Mouse (Mus musculus): ENCODE data around the gene Slc15a3. TPM values are rescaled to one million over a fixed set of nuclear protein-coding genes. Genes with fewer than 3 reads are reported as not detected.

Gene Slc15a3
- total RNA-seq, 1 experiment, result 2.2 TPM

GRCm38 (mm10) chr19:10799155-10799554, 40.4 kb upstream of the Slc15a3 start:
- in situ Hi-C loops (cut with MboI; ENCODE audit: low sequenced_read_pairs in 2 of 2, unreplicated experiment in 2 of 2), result no loop called here
- no peak for DNase-seq (ENCODE audit: low read depth, low spot score)
- no peak overlapping the region for H3K9ac ChIP-seq (ENCODE audit: insufficient read depth, low read depth, low read length, poor library complexity, severe bottlenecking)

DNA sequence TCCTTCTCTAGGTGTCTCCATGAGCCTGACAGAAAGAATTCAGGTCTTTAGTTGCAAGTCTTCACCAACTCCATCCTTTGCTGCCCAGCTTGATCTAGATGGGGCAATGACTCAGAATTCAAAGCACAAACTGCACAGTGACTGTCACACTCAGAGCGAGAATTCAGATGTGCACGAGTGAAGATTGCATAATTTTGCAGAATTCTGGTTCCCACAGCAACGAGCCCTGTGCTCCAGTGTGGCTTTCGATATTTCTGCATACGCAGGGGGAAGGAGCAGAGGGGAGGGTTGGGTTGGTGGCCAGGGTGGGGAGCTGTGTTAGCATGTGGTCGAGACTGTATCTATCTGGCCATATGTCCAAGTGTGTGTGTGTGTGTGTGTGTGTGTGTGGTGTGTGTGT, 38.5 kb upstream of the Slc15a3 start:
- Histone ChIP-seq H3K27ac (ENCODE audit: insufficient read depth, low read depth, low read length, poor library complexity, severe bottlenecking) (no peak overlapping the region), H3K4me1 (ENCODE audit: control insufficient read depth in 2 of 2, insufficient read depth in 2 of 2, low read length in 2 of 2, poor library complexity in 1 of 2) (peaks cover 0 to 3% of the 10 kb centered on the region in 2 experiments; a peak in 2 of 4 replicates), H3K36me3 (ENCODE audit: control insufficient read depth, insufficient read depth, low read length, poor library complexity, severe bottlenecking) (no peaks in the 10 kb centered on the region), H3K9me3 (ENCODE audit: control insufficient read depth, insufficient read depth, low read depth, low read length) (no peaks in the 10 kb centered on the region), H3K4me3 (ENCODE audit: insufficient read depth in 1 of 2, low read depth in 1 of 2, low read length in 2 of 2, poor library complexity in 1 of 2, severe bottlenecking in 1 of 2) (no peak overlapping the region), H3K9ac (ENCODE audit: insufficient read depth, low read depth, low read length, poor library complexity, severe bottlenecking) (no peak overlapping the region)
- no peak for DNase-seq (ENCODE audit: low read depth, low spot score)
- in situ Hi-C loops (cut with MboI; ENCODE audit: low sequenced_read_pairs in 2 of 2, unreplicated experiment in 2 of 2), result no loop called here
- TF ChIP-seq ZNF384 (IDR thresholded peaks at IDR 0.05; ENCODE audit: low read depth, low read length) (no peak), HCFC1 (IDR thresholded peaks at IDR 0.05; ENCODE audit: borderline replicate concordance, insufficient read depth, low read length) (no peak), CHD2 (IDR thresholded peaks at IDR 0.05; ENCODE audit: low read depth, low read length) (no peak), MAFK (IDR thresholded peaks at IDR 0.05; ENCODE audit: insufficient read depth, low read depth, low read length) (no peak), ZC3H11A (IDR thresholded peaks at IDR 0.05; ENCODE audit: borderline replicate concordance, low read depth, low read length) (no peak)

More at GRCm38 (mm10) chr19:10799155-10799554, 40.4 kb upstream of the Slc15a3 start:
- H3K4me1 ChIP-seq (ENCODE audit: control insufficient read depth in 2 of 2, insufficient read depth in 2 of 2, low read length in 2 of 2, poor library complexity in 1 of 2), result peaks cover 0 to 3% of the 10 kb centered on the region in 2 experiments; a peak in 2 of 4 replicates
- no peaks in the 10 kb centered on the region for H3K36me3 ChIP-seq (ENCODE audit: control insufficient read depth, insufficient read depth, low read length, poor library complexity, severe bottlenecking)
- TF ChIP-seq ZC3H11A (IDR thresholded peaks at IDR 0.05; ENCODE audit: borderline replicate concordance, low read depth, low read length), result no peak
- TF ChIP-seq HCFC1 (IDR thresholded peaks at IDR 0.05; ENCODE audit: borderline replicate concordance, insufficient read depth, low read length), result no peak
- TF ChIP-seq ZNF384 (IDR thresholded peaks at IDR 0.05; ENCODE audit: low read depth, low read length), result no peak
- TF ChIP-seq CHD2 (IDR thresholded peaks at IDR 0.05; ENCODE audit: low read depth, low read length), result no peak
- no peak for TF ChIP-seq MAFK (IDR thresholded peaks at IDR 0.05; ENCODE audit: insufficient read depth, low read depth, low read length)
- no peak overlapping the region for H3K4me3 ChIP-seq (ENCODE audit: insufficient read depth in 1 of 2, low read depth in 1 of 2, low read length in 2 of 2, poor library complexity in 1 of 2, severe bottlenecking in 1 of 2)
- H3K9me3 ChIP-seq (ENCODE audit: control insufficient read depth, insufficient read depth, low read depth, low read length), result no peaks in the 10 kb centered on the region
- H3K27ac ChIP-seq (ENCODE audit: insufficient read depth, low read depth, low read length, poor library complexity, severe bottlenecking), result no peak overlapping the region

DNA sequence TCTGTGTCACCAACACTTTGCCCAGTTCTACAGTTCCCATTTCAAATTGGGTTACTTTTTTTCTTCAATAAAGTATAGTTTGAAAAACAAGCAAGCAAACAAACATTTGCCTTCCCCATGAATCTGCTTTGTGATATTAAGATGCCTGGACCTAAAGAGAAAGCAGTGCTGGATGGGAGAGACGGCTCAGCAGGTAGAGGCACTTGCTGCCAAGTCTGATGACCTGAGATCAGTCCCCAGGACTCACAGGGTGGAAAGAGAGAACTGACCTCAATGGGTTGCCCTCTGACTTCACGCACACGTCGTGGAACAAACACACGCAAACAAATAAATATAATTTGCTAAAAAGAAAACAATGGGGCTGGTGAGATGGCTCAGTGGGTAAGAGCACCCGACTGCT, 37.6 kb upstream of the Slc15a3 start:
- TF ChIP-seq CHD2 (IDR thresholded peaks at IDR 0.05; ENCODE audit: low read depth, low read length) (no peak), ZNF384 (IDR thresholded peaks at IDR 0.05; ENCODE audit: low read depth, low read length) (no peak), HCFC1 (IDR thresholded peaks at IDR 0.05; ENCODE audit: borderline replicate concordance, insufficient read depth, low read length) (no peak), ZC3H11A (IDR thresholded peaks at IDR 0.05; ENCODE audit: borderline replicate concordance, low read depth, low read length) (no peak), MAFK (IDR thresholded peaks at IDR 0.05; ENCODE audit: insufficient read depth, low read depth, low read length) (no peak)
- Histone ChIP-seq H3K36me3 (ENCODE audit: control insufficient read depth, insufficient read depth, low read length, poor library complexity, severe bottlenecking) (no peaks in the 10 kb centered on the region), H3K27ac (ENCODE audit: insufficient read depth, low read depth, low read length, poor library complexity, severe bottlenecking) (no peak overlapping the region), H3K9me3 (ENCODE audit: control insufficient read depth, insufficient read depth, low read depth, low read length) (no peaks in the 10 kb centered on the region), H3K4me1 (ENCODE audit: control insufficient read depth in 2 of 2, insufficient read depth in 2 of 2, low read length in 2 of 2, poor library complexity in 1 of 2) (peaks cover 0 to 3% of the 10 kb centered on the region in 2 experiments; a peak in 2 of 4 replicates), H3K4me3 (ENCODE audit: insufficient read depth in 1 of 2, low read depth in 1 of 2, low read length in 2 of 2, poor library complexity in 1 of 2, severe bottlenecking in 1 of 2) (no peak overlapping the region), H3K9ac (ENCODE audit: insufficient read depth, low read depth, low read length, poor library complexity, severe bottlenecking) (no peak overlapping the region)
- DNase-seq (ENCODE audit: low read depth, low spot score), result no peak
- in situ Hi-C loops (cut with MboI; ENCODE audit: low sequenced_read_pairs in 2 of 2, unreplicated experiment in 2 of 2), result no loop called here

GRCm38 (mm10) chr19:10803751-10804150, 35.8 kb upstream of the Slc15a3 start:
- TF ChIP-seq HCFC1 (IDR thresholded peaks at IDR 0.05; ENCODE audit: borderline replicate concordance, insufficient read depth, low read length) (no peak), CHD2 (IDR thresholded peaks at IDR 0.05; ENCODE audit: low read depth, low read length) (no peak), ZC3H11A (IDR thresholded peaks at IDR 0.05; ENCODE audit: borderline replicate concordance, low read depth, low read length) (no peak), MAFK (IDR thresholded peaks at IDR 0.05; ENCODE audit: insufficient read depth, low read depth, low read length) (no peak), ZNF384 (IDR thresholded peaks at IDR 0.05; ENCODE audit: low read depth, low read length) (no peak)
- Histone ChIP-seq H3K9ac (ENCODE audit: insufficient read depth, low read depth, low read length, poor library complexity, severe bottlenecking) (no peak overlapping the region), H3K27ac (ENCODE audit: insufficient read depth, low read depth, low read length, poor library complexity, severe bottlenecking) (no peak overlapping the region), H3K9me3 (ENCODE audit: control insufficient read depth, insufficient read depth, low read depth, low read length) (no peaks in the 10 kb centered on the region), H3K4me3 (ENCODE audit: insufficient read depth in 1 of 2, low read depth in 1 of 2, low read length in 2 of 2, poor library complexity in 1 of 2, severe bottlenecking in 1 of 2) (no peak overlapping the region), H3K36me3 (ENCODE audit: control insufficient read depth, insufficient read depth, low read length, poor library complexity, severe bottlenecking) (no peaks in the 10 kb centered on the region), H3K4me1 (ENCODE audit: control insufficient read depth in 2 of 2, insufficient read depth in 2 of 2, low read length in 2 of 2, poor library complexity in 1 of 2) (no peaks in the 10 kb centered on the region)
- no peak for DNase-seq (ENCODE audit: low read depth, low spot score)
- in situ Hi-C loops (cut with MboI; ENCODE audit: low sequenced_read_pairs in 2 of 2, unreplicated experiment in 2 of 2), result no loop called here
